ENCODE assay signal across 9 mouse cellular contexts in genomic region chr2:165503259-165504203, GRCm38 (mm10). TPM values are rescaled to one million over a fixed set of nuclear protein-coding genes. Genes with fewer than 3 reads are reported as not detected.
DNase-seq lines count a peak whose midpoint lies in the region; ATAC-seq and TF ChIP-seq lines count a peak whose summit lies in the region.
"Had no signal": no experiment of that assay in that cellular context is flagged by ENCODE, and none has a peak within 500 bp of the region (broad histone marks: within the 10 kb centered on the region; RNA-seq: fewer than 3 reads in every experiment).

Gene Slc2a10, plus strand, starts transcription at chr2:165503787.

- no peak within 1 kb of the TSS; the same call in 1 of the 2 replicates for H3K27ac ChIP-seq in forebrain, embryonic 16.5 days (ENCODE audit: low read length)
- no peak within 1 kb of the TSS; the same call in 1 of the 2 replicates for H3K27ac ChIP-seq in midbrain, postnatal 0 days (ENCODE audit: low read depth, low read length)

- peak; percentile 79 for ATAC-seq in forebrain, embryonic 16.5 days
- ATAC-seq in midbrain, postnatal 0 days (ENCODE audit: low FRiP score) = peak; percentile 52

- peak; percentile 53 to 70 for DNase-seq in lung, adult 18-20 months
- no peak for DNase-seq in lung, postnatal 25 days (ENCODE audit: low spot score)
- peak; percentile 83 for DNase-seq in heart, postnatal 4 days
- DNase-seq in liver = peak; percentile 14
- peak; percentile 70 for DNase-seq in midbrain, postnatal 0 days (ENCODE audit: low spot score)
- DNase-seq in B cell, adult 2 months = no peak
- DNase-seq in T-cell, adult 2 months (ENCODE audit: low spot score) = no peak

- H3K9ac ChIP-seq in forebrain, embryonic 16.5 days (replicated peaks; ENCODE audit: low read depth, low read length) = peak within 1 kb of the TSS; percentile 22; the same call in 1 of the 2 replicates
- H3K9ac ChIP-seq in midbrain, postnatal 0 days (replicated peaks; ENCODE audit: low read length, poor library complexity, severe bottlenecking) = peak within 1 kb of the TSS; percentile 48

- no peaks in the 10 kb centered on the region for H3K36me3 ChIP-seq in forebrain, embryonic 16.5 days (ENCODE audit: control insufficient read depth, insufficient read depth)
- no peaks in the 10 kb centered on the region for H3K36me3 ChIP-seq in midbrain, postnatal 0 days (ENCODE audit: insufficient read depth, low read length)
- H3K36me3 ChIP-seq: G1E had no signal

- WGBS in forebrain, embryonic 16.5 days = 5% methylated on average over 25 of the region's 32 CpGs
- 5% methylated on average over 24 of the region's 32 CpGs for WGBS in midbrain, postnatal 0 days

- H3K4me2 ChIP-seq in forebrain, embryonic 16.5 days (ENCODE audit: low read length) = peak within 1 kb of the TSS; percentile 46
- peak within 1 kb of the TSS; percentile 41 for H3K4me2 ChIP-seq in midbrain, postnatal 0 days (ENCODE audit: low read depth, low read length, poor library complexity, severe bottlenecking)

- peaks cover 11% of the 10 kb centered on the region for H3K4me1 ChIP-seq in forebrain, embryonic 16.5 days (replicated peaks; ENCODE audit: control insufficient read depth, insufficient read depth, low read length)
- H3K4me1 ChIP-seq in midbrain, postnatal 0 days (ENCODE audit: insufficient read depth, low read length) = no peaks in the 10 kb centered on the region; the same call in 1 of the 2 replicates

- H3K4me3 ChIP-seq in forebrain, embryonic 16.5 days (replicated peaks; ENCODE audit: low read length) = peak within 1 kb of the TSS; percentile 33
- peak within 1 kb of the TSS; percentile 22 for H3K4me3 ChIP-seq in midbrain, postnatal 0 days (ENCODE audit: low read depth, low read length)

- no peaks in the 10 kb centered on the region for H3K27me3 ChIP-seq in forebrain, embryonic 16.5 days (replicated peaks; ENCODE audit: control insufficient read depth, insufficient read depth, low read length)
- no peaks in the 10 kb centered on the region for H3K27me3 ChIP-seq in midbrain, postnatal 0 days (ENCODE audit: insufficient read depth, low read length)

- no peak for TF ChIP-seq CTCF in midbrain, postnatal 0 days (IDR thresholded peaks at IDR 0.05)

- no peaks in the 10 kb centered on the region for H3K9me3 ChIP-seq in forebrain, embryonic 16.5 days (ENCODE audit: control insufficient read depth, low read length)
- no peaks in the 10 kb centered on the region for H3K9me3 ChIP-seq in midbrain, postnatal 0 days (ENCODE audit: low read length)
- H3K9me3 ChIP-seq: G1E had no signal

RNA-seq across cellular contexts. Expression of gene Slc2a10, which starts in this region (rescaled TPM):
- polyA plus RNA-seq in forebrain, embryonic 16.5 days (2015; fragmentation: Nextera tagmentation; extraction: Ambion mirVana) = 2.5 and 2.8 TPM in 2 replicates
- total RNA-seq in heart, postnatal 4 days (2021) = 1 to 10 TPM; 4.8 to 5.1 TPM
- total RNA-seq in midbrain, postnatal 0 days (2014; rRNA removed) = 1.8 and 1.9 TPM in 2 replicates
- 2.5 and 2.6 TPM in 2 replicates for polyA plus RNA-seq in midbrain, postnatal 0 days (2015; fragmentation: Nextera tagmentation; extraction: Ambion mirVana)
- polyA plus RNA-seq: G1E had no signal

Comparison
In these comparisons a context has a peak if more than half of its experiments do, and no peak if none do; other contexts are left out.
1. DNase-seq: peak in lung, adult 18-20 months (2 of 2), heart, postnatal 4 days (single experiment), liver (single experiment) and midbrain, postnatal 0 days (single experiment); none in lung, postnatal 25 days (single experiment), B cell, adult 2 months (0 of 2) and T-cell, adult 2 months (single experiment).